Mouse (Mus musculus) heart, embryonic 14.5 days (tissue): Measurements from ENCODE around the gene Larp1b. TPM values are rescaled to one million over a fixed set of nuclear protein-coding genes. Genes with fewer than 3 reads are reported as not detected.
A peak's percentile ranks its signal among the peaks of the same experiment; 100 is the strongest.
"Not testable (repeated sequence)": the region's sequence is repeated elsewhere in the genome, so short reads cannot be mapped to it uniquely, and the experiment has no call there.

Experiments
- ATAC-seq: fragments of 200-750 bp; cut with Nextera tagmentation; 2 replicates; pipeline ENCODE4 v1.8.0; 2017; ENCODE audit warnings: low read depth, moderate TSS enrichment; ENCODE audit not compliant: insufficient number of reproducible peaks, insufficient read depth, low FRiP score
- H3K27ac ChIP-seq, 2 experiments: fragments of 200-500 bp in 1 of 2; fragments of 300-500 bp in 1 of 2; sonication (generic) in 1 of 2; replicated peaks in 1 of 2; 2 replicates each; pipeline ENCODE4 v1.5.1; 2012 to 2014; ENCODE audit warnings: low read depth in 2 of 2, low read length in 2 of 2, control low read depth in 1 of 2, mild to moderate bottlenecking in 1 of 2, mixed read lengths in 1 of 2; ENCODE audit not compliant: control insufficient read depth in 1 of 2, insufficient read depth in 1 of 2
- H3K27me3 ChIP-seq: fragments of 300-500 bp; sonication (generic); 2 replicates; pipeline ENCODE4 v1.6.1; 2014; ENCODE audit warnings: mild to moderate bottlenecking, low read length, control low read depth; ENCODE audit not compliant: control insufficient read depth, insufficient read depth
- H3K36me3 ChIP-seq: fragments of 300-500 bp; sonication (generic); 2 replicates; pipeline ENCODE4 v1.6.1; 2014; ENCODE audit warnings: mild to moderate bottlenecking, control low read depth, low read length, mixed read lengths; ENCODE audit not compliant: control insufficient read depth, insufficient read depth
- H3K4me1 ChIP-seq, 2 experiments: fragments of 200-500 bp in 1 of 2; fragments of 300-500 bp in 1 of 2; sonication (generic) in 1 of 2; 2 replicates each; pipeline ENCODE4 v1.6.1; 2012 to 2014; ENCODE audit warnings: low read length in 2 of 2, control low read depth in 1 of 2, mixed read lengths in 1 of 2; ENCODE audit not compliant: control insufficient read depth in 2 of 2, insufficient read depth in 2 of 2
- H3K4me2 ChIP-seq: fragments of 300-500 bp; sonication (generic); 2 replicates; pipeline ENCODE4 v1.6.1; 2014; ENCODE audit warnings: mild to moderate bottlenecking, low read length
- H3K4me3 ChIP-seq, 2 experiments: fragments of 200-500 bp in 1 of 2; fragments of 300-500 bp in 1 of 2; sonication (generic) in 1 of 2; 2 replicates each; pipeline ENCODE4 v1.5.1; 2012 to 2014; ENCODE audit warnings: low read length in 2 of 2, mild to moderate bottlenecking in 2 of 2, control low read depth in 1 of 2, low read depth in 1 of 2, moderate library complexity in 1 of 2; ENCODE audit not compliant: control insufficient read depth in 1 of 2, insufficient read depth in 1 of 2
- H3K9ac ChIP-seq: fragments of 300-500 bp; sonication (generic); 2 replicates; pipeline ENCODE4 v1.6.1; 2014; ENCODE audit warnings: mild to moderate bottlenecking, low read length
- H3K9me3 ChIP-seq: fragments of 300-500 bp; sonication (generic); 2 replicates; pipeline ENCODE4 v1.6.1; 2016; ENCODE audit warnings: low read length, control low read depth; ENCODE audit not compliant: control insufficient read depth
- WGBS: fragments of 180-500 bp; shearing (Covaris S2); extraction: QIAGEN DNeasy Blood & Tissue Kit; methylation state at CpG from one replicate; pipeline ENCODE4 v1.1.7; 2014; 5-methylcytosine and 5-hydroxymethylcytosine counted together
- polyA plus RNA-seq: library from polyadenylated mRNA; unstranded; fragments of >200 nt; fragmentation: Nextera tagmentation; extraction: Ambion mirVana; gene quantifications from 2 replicates; pipeline ENCODE4 v1.2.1, GENCODE M21; 2014

Larp1b gene
- 14.5 and 15.7 TPM in 2 replicates for polyA plus RNA-seq

DNA sequence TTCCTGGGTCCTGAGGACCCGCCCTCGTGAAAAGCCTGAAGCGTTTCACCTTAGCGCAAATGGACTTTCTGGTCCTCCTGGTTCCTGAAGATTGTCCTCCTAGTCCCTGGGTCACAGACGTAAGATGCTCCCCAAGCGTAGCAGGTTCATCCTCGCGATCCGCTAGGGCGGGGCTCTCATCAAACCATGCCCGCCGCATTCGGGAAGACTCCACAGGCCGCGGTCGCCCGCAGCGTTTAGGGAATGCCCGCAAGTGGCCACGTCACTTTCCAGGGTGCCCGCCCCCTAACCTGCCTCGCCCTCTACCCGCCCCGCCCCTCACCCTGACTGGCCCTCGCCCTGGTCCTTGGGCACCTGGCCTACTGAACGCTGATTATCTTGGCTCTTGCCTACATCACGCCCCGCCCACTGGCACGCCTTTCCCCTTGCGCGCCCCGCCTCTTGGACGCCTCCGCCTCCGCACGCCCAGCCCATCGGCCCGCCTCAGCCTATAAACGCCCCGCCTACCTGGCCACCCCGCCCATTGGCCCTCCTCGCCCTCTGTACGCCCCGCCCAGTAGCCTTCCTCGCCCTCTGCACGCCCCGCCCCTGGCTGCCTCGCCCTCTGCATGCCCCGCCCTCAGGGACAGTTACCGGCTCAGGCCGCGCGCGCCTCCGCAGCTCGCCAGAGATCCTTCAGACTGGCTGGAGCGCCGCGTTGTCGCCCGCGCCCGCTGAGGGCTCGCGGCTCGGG is at the start of gene Larp1b:
Larp1b (plus strand) TSS at position 659 of the 733 bp plus-strand sequence.
- under 1% methylated on average over 65 of the region's 66 CpGs for WGBS
- peaks cover 2 to 11% of the 10 kb centered on the region in 2 experiments; a peak in 2 of 4 replicates for H3K4me1 ChIP-seq
- peak within 1 kb of the TSS; percentile 40 to 91 for H3K27ac ChIP-seq
- peak within 1 kb of the TSS; percentile 71 to 82 for H3K4me3 ChIP-seq
- no peaks in the 10 kb centered on the region for H3K9me3 ChIP-seq
- ATAC-seq: peak; percentile 96
- H3K9ac ChIP-seq: peak within 1 kb of the TSS; percentile 85
- no peaks in the 10 kb centered on the region for H3K27me3 ChIP-seq
- H3K36me3 ChIP-seq: no peaks in the 10 kb centered on the region
- H3K4me2 ChIP-seq: peak within 1 kb of the TSS; percentile 97

DNA sequence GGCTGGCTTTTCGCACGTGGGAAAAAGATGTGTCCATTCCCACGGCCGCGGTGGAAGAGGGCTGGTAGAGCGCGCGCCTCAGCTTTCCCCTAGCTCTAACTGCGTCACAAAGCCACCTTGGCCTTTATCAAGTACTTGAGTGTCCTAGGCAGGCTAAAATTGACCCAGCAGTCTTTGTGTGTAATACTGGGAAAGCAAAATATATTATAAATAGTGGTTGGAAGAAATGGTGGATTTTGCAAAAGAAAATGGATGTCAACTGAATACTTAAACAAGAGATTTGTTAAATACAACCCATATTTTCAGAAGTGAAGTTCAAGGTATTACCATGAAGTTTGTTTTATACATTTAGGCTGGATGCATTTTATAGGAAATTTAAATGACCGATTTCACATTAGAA is 47.2 kb upstream of the Larp1b start, which contains the start of gene 1700034I23Rik:
1700034I23Rik (minus strand) TSS at position 101 of the 400 bp plus-strand sequence.
- not testable (repeated sequence) for H3K4me3 ChIP-seq, ATAC-seq

GRCm38 (mm10) chr3:40938189-40938588 is 11.4 kb upstream of the Larp1b start:
- no peak for ATAC-seq
- H3K4me3 ChIP-seq: no peak overlapping the region

More for the DNA sequence above, 47.2 kb upstream of the Larp1b start, which contains the start of gene 1700034I23Rik:
- not testable (repeated sequence) for H3K27me3 ChIP-seq, H3K4me2 ChIP-seq, H3K27ac ChIP-seq, H3K4me1 ChIP-seq, H3K9ac ChIP-seq, H3K9me3 ChIP-seq
- peaks cover 20% of the 10 kb centered on the region for H3K36me3 ChIP-seq
- WGBS: 96% methylated on average over 5 of the region's 10 CpGs

DNA sequence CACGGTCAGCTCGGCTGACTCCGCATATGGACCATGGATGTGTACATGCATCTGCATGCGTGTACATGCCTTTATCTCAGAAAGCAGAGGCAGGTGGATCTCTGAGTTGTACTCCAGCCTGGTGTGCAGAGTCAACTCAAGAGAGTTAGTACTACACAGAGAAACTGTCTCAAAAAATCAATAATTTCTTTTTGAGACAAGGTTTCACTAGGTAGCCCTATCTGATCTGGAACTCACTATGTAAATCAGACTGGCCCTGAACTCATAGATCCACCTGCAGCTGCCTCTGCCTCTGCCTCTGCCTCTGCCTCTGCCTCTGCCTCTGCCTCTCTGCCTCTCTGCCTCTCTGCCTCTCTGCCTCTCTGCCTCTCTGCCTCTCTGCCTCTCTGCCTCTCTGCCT is 11.0 kb upstream of the Larp1b start:
- H3K9ac ChIP-seq: no peak overlapping the region
- 93% methylated on average over 4 of the region's 4 CpGs for WGBS
- no peak overlapping the region for H3K27ac ChIP-seq
- H3K9me3 ChIP-seq: 0 out of 2 replicates have a peak, but pooled peaks cover 2% of the 10 kb centered on the region
- peaks cover 18% of the 10 kb centered on the region for H3K36me3 ChIP-seq
- H3K27me3 ChIP-seq: no peaks in the 10 kb centered on the region
- H3K4me2 ChIP-seq: no peak overlapping the region
- no peak for ATAC-seq
- no peak overlapping the region for H3K4me3 ChIP-seq
- no peaks in the 10 kb centered on the region for H3K4me1 ChIP-seq

More at GRCm38 (mm10) chr3:40938189-40938588, 11.4 kb upstream of the Larp1b start:
- Histone ChIP-seq H3K27me3 (no peaks in the 10 kb centered on the region), H3K4me1 (no peaks in the 10 kb centered on the region), H3K9me3 (0 out of 2 replicates have a peak, but pooled peaks cover 2% of the 10 kb centered on the region), H3K36me3 (peaks cover 22% of the 10 kb centered on the region), H3K4me2 (no peak overlapping the region), H3K27ac (no peak overlapping the region), H3K9ac (no peak overlapping the region)
- 82% methylated on average over 5 of the region's 5 CpGs for WGBS

DNA sequence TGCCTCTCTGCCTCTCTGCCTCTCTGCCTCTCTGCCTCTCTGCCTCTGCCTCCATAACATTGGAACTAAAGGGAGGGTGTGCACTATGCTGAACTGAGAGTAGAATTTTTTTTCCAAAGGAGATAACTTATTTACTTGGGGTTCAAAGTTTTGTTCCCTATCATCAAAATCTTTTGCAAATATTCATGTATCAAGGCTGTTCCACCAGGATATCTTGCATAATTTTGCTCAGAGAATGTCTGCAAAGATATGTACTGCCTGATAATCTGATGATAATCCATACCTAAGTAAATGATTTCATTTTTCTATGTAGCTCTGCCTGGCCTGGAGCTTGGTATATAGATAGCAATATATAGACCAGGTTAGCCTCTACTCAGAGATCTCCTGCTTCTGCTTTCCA is 10.6 kb upstream of the Larp1b start:
- H3K4me3 ChIP-seq: no peak overlapping the region
- ATAC-seq: no peak

GRCm38 (mm10) chr3:40949903-40950600 is 424 bp downstream of the Larp1b start:
- Histone ChIP-seq H3K36me3 (no peaks in the 10 kb centered on the region), H3K27ac (peak overlapping the region; percentile 40 to 91), H3K4me2 (peak overlapping the region; percentile 97), H3K4me3 (peak overlapping the region; percentile 71 to 82), H3K9ac (peak overlapping the region; percentile 85), H3K27me3 (no peaks in the 10 kb centered on the region), H3K4me1 (peaks cover 2 to 11% of the 10 kb centered on the region in 2 experiments; a peak in 2 of 4 replicates), H3K9me3 (no peaks in the 10 kb centered on the region)
- peak; percentile 14; the same call in 1 of the 2 replicates for ATAC-seq
- WGBS: 0% methylated on average over 68 of the region's 118 CpGs

More for the DNA sequence above, 10.6 kb upstream of the Larp1b start:
- no peak overlapping the region for H3K4me2 ChIP-seq
- H3K9me3 ChIP-seq: 0 out of 2 replicates have a peak, but pooled peaks cover under 1% of the 10 kb centered on the region
- H3K4me1 ChIP-seq: no peaks in the 10 kb centered on the region
- peaks cover 13% of the 10 kb centered on the region for H3K36me3 ChIP-seq
- no peak overlapping the region for H3K27ac ChIP-seq
- no peak overlapping the region for H3K9ac ChIP-seq
- no peaks in the 10 kb centered on the region for H3K27me3 ChIP-seq

GRCm38 (mm10) chr3:40950601-40951201 is 1.1 kb downstream of the Larp1b start:
- Histone ChIP-seq H3K4me3 (peak overlapping the region; percentile 71 to 82), H3K9me3 (no peaks in the 10 kb centered on the region), H3K36me3 (no peaks in the 10 kb centered on the region), H3K9ac (peak overlapping the region; percentile 85), H3K27ac (peak overlapping the region; percentile 40 to 91), H3K4me2 (peak overlapping the region; percentile 97), H3K4me1 (peaks cover 2 to 11% of the 10 kb centered on the region in 2 experiments; a peak in 2 of 4 replicates), H3K27me3 (no peaks in the 10 kb centered on the region)
- 0 out of 2 replicates have a peak, but pooled peaks have one; percentile 4 for ATAC-seq
- under 1% methylated on average over 43 of the region's 43 CpGs for WGBS
